Mouse (Mus musculus) bone marrow macrophage, adult 2 months (primary cell): Measurements from ENCODE around the gene Klhdc8b. TPM values are rescaled to one million over a fixed set of nuclear protein-coding genes. Genes with fewer than 3 reads are reported as not detected.

Source experiments
- H3K27ac ChIP-seq: 2 replicates; pipeline ENCODE4 v1.5.1; 2012; ENCODE audit warnings: low read depth, low read length; ENCODE audit not compliant: insufficient read depth
- H3K4me1 ChIP-seq: 2 replicates; pipeline ENCODE4 v1.6.1; 2012; ENCODE audit warnings: low read length; ENCODE audit not compliant: control insufficient read depth, insufficient read depth
- H3K4me3 ChIP-seq: 2 replicates; pipeline ENCODE4 v1.5.1; 2012; ENCODE audit warnings: mild to moderate bottlenecking, low read length, moderate library complexity; ENCODE audit not compliant: insufficient read depth
- CTCF ChIP-seq: IDR thresholded peaks from 2 replicates; pipeline ENCODE4 v1.5.1; 2012; ENCODE audit warnings: low read depth, mild to moderate bottlenecking, low read length, moderate library complexity
- POLR2A ChIP-seq: IDR thresholded peaks from 2 replicates; pipeline ENCODE4 v1.6.1; 2012; ENCODE audit warnings: mild to moderate bottlenecking, low read depth, low read length, borderline replicate concordance
- polyA plus RNA-seq: library from polyadenylated mRNA; stranded (reverse); fragments of >200 nt; gene quantifications from 2 replicates; pipeline ENCODE4 v1.2.4, GENCODE M21; 2012; ENCODE audit not compliant: missing spikeins, insufficient read depth, insufficient read length

The Klhdc8b gene
- 3.6 and 6.2 TPM in 2 replicates for polyA plus RNA-seq

GRCm38 (mm10) chr9:108461181-108461631, at the start of gene Klhdc8b:
Gene Klhdc8b (minus strand): TSS chr9:108461581.
- peak within 1 kb of the TSS; percentile 49 for H3K27ac ChIP-seq
- peaks cover 21% of the 10 kb centered on the region for H3K4me1 ChIP-seq
- peak within 1 kb of the TSS; percentile 73 for H3K4me3 ChIP-seq
- TF ChIP-seq POLR2A (no peak), CTCF (no peak)

GRCm38 (mm10) chr9:108508776-108509175, 47.4 kb upstream of the Klhdc8b start:
- no peak for TF ChIP-seq POLR2A
- no peak for TF ChIP-seq CTCF
- peak overlapping the region; percentile 59 for H3K27ac ChIP-seq
- H3K4me1 ChIP-seq = peaks cover 5% of the 10 kb centered on the region
- H3K4me3 ChIP-seq = peak overlapping the region; percentile 71

- TF ChIP-seq POLR2A = no peak
- TF ChIP-seq CTCF = no peak
- H3K4me1 ChIP-seq = peaks cover 5% of the 10 kb centered on the region
- peak within 1 kb of the TSS; percentile 71 for H3K4me3 ChIP-seq
- peak within 1 kb of the TSS; percentile 69 for H3K27ac ChIP-seq
These were observed 46.4 kb upstream of the Klhdc8b start, which contains the start of gene Qars for GRCm38 (mm10) chr9:108507619-108508434. Gene Qars (plus strand): TSS chr9:108507706.

- no peak for TF ChIP-seq CTCF
- no peak for TF ChIP-seq POLR2A
- Histone ChIP-seq H3K27ac (no peak overlapping the region), H3K4me1 (peaks cover 5% of the 10 kb centered on the region), H3K4me3 (no peak overlapping the region)
These were observed 45.5 kb upstream of the Klhdc8b start for GRCm38 (mm10) chr9:108506901-108507300.

GRCm38 (mm10) chr9:108499943-108500342, 38.6 kb upstream of the Klhdc8b start:
- H3K27ac ChIP-seq = no peak overlapping the region
- TF ChIP-seq CTCF = no peak
- no peak for TF ChIP-seq POLR2A
- no peak overlapping the region for H3K4me3 ChIP-seq
- H3K4me1 ChIP-seq = no peaks in the 10 kb centered on the region

GRCm38 (mm10) chr9:108499231-108499630, 37.9 kb upstream of the Klhdc8b start:
- TF ChIP-seq CTCF (no peak), POLR2A (no peak)
- no peaks in the 10 kb centered on the region for H3K4me1 ChIP-seq
- no peak overlapping the region for H3K27ac ChIP-seq
- no peak overlapping the region for H3K4me3 ChIP-seq

GRCm38 (mm10) chr9:108494905-108495304, 33.5 kb upstream of the Klhdc8b start:
- Histone ChIP-seq H3K27ac (no peak overlapping the region), H3K4me1 (peaks cover 11% of the 10 kb centered on the region), H3K4me3 (no peak overlapping the region)
- TF ChIP-seq POLR2A (no peak), CTCF (no peak)

DNA sequence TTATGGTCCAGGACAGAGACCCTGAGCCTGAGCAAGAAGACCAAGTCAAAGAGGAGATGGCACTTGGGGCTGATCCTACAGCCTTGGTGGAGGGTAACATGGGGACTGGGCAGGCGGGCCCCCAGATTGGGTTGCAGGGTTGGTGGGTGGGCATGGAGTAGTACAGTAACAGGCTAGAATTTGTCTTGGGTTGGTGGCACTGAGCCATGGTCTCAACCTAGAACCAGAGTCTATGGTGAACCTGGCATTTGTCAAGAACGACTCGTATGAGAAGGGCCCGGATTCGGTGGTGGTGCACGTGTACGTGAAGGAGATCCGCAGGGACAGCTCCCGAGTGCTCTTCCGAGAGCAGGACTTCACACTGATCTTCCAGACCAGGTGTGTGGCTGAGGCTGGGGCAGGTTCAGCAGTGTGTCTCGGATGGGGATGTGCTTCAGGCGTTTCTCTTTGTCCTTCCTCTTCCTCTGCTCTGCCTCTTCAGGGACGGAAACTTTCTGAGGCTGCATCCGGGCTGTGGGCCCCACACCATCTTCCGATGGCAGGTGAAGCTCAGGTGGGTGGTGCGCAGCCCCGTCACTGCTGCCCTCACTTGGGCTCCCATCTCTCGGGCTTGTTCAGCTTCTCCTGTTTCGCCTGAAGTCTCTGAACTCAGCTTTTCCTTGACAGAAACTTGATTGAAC, 32.9 kb upstream of the Klhdc8b start:
- no peak for TF ChIP-seq CTCF
- H3K4me3 ChIP-seq = no peak overlapping the region
- peaks cover 13% of the 10 kb centered on the region for H3K4me1 ChIP-seq
- no peak overlapping the region for H3K27ac ChIP-seq

DNA sequence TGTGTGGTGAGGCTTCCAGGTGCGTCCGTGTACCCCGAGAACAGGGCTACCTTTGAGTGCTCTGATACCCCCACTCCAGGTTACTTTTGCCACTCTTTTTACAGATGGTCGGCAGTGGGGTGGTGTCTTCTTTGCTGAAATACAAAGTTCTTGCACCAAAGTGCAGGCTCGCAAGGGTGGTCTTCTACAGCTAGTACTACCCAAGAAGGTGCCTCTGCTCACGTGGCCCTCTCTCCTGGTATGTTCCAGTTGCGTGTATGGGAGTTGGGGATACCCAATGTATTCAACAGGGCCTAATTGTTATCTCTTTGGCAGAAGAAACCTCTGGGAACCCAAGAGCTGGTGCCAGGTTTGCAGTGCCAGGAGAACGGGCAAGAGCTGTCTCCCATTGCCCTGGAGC, 31.9 kb upstream of the Klhdc8b start:
- Histone ChIP-seq H3K4me3 (no peak overlapping the region), H3K4me1 (peaks cover 13% of the 10 kb centered on the region), H3K27ac (no peak overlapping the region)
- TF ChIP-seq CTCF (no peak), POLR2A (no peak)

- H3K4me3 ChIP-seq = peak overlapping the region; percentile 87
- peak overlapping the region; percentile 75 for H3K27ac ChIP-seq
- H3K4me1 ChIP-seq = peaks cover 13% of the 10 kb centered on the region
- no peak for TF ChIP-seq CTCF
- TF ChIP-seq POLR2A = no peak
These were observed 30.8 kb upstream of the Klhdc8b start for GRCm38 (mm10) chr9:108492043-108492750.
